Mouse (Mus musculus): ENCODE measurements around the gene Slain1.

- TF ChIP-seq CTCF (IDR thresholded peaks at IDR 0.05; ENCODE audit: insufficient read depth, low read length) (no peak), POLR2A (IDR thresholded peaks at IDR 0.05; ENCODE audit: borderline replicate concordance, extremely low read depth, low read depth, low read length) (no peak)
Observed at GRCm38 (mm10) chr14:103651562-103651961, 1.5 kb downstream of the Slain1 start.

Data from lung, adult 2 months (tissue).